Mouse (Mus musculus) layer of hippocampus, adult 11-12 months (tissue): Measurements from ENCODE around the gene Nfia.

ENCODE experiments used
- DNase-seq: peaks from one replicate; pipeline ENCODE4 v3.0.0; 2022; ENCODE audit warnings: low spot score

Gene Nfia

GRCm38 (mm10) chr4:97816753-97817152 is 44.2 kb downstream of the Nfia start:
- no peak for DNase-seq

GRCm38 (mm10) chr4:97817741-97818140 is 45.2 kb downstream of the Nfia start:
- no peak for DNase-seq

GRCm38 (mm10) chr4:97818498-97818897 is 46.0 kb downstream of the Nfia start:
- no peak for DNase-seq

- no peak for DNase-seq
Measured at GRCm38 (mm10) chr4:97819101-97819500, 46.6 kb downstream of the Nfia start.

- no peak for DNase-seq
Measured at GRCm38 (mm10) chr4:97820474-97821259, 48.1 kb downstream of the Nfia start.

GRCm38 (mm10) chr4:97821556-97822251 is 49.2 kb downstream of the Nfia start:
- DNase-seq, result no peak

GRCm38 (mm10) chr4:97823512-97823911 is 51.0 kb downstream of the Nfia start:
- no peak for DNase-seq

GRCm38 (mm10) chr4:97824451-97824850 is 51.9 kb downstream of the Nfia start:
- no peak for DNase-seq

GRCm38 (mm10) chr4:97825432-97825831 is 52.9 kb downstream of the Nfia start:
- no peak for DNase-seq

- no peak for DNase-seq
Measured at GRCm38 (mm10) chr4:97825841-97826240, 53.3 kb downstream of the Nfia start.

- no peak for DNase-seq
Measured at GRCm38 (mm10) chr4:97827115-97827514, 54.6 kb downstream of the Nfia start.

- no peak for DNase-seq
Measured at GRCm38 (mm10) chr4:97828579-97828978, 56.0 kb downstream of the Nfia start.

GRCm38 (mm10) chr4:97829336-97830050 is 57.0 kb downstream of the Nfia start:
- no peak for DNase-seq

- no peak for DNase-seq
Measured at GRCm38 (mm10) chr4:97830051-97830853, 57.7 kb downstream of the Nfia start.

GRCm38 (mm10) chr4:97830935-97831608 is 58.5 kb downstream of the Nfia start:
- DNase-seq, result no peak

- no peak for DNase-seq
Measured at GRCm38 (mm10) chr4:97831611-97832278, 59.2 kb downstream of the Nfia start.

GRCm38 (mm10) chr4:97832279-97832640 is 59.7 kb downstream of the Nfia start:
- DNase-seq, result no peak

GRCm38 (mm10) chr4:97836812-97837211 is 64.3 kb downstream of the Nfia start:
- DNase-seq, result no peak

- DNase-seq, result no peak
Measured at GRCm38 (mm10) chr4:97837724-97838123, 65.2 kb downstream of the Nfia start.

- no peak for DNase-seq
Measured at GRCm38 (mm10) chr4:97838651-97839050, 66.1 kb downstream of the Nfia start.
